Mouse (Mus musculus) E14TG2a.4 (cell line): ENCODE measurements around the gene Arhgap23.

ENCODE experiments used
- H3K27me3 ChIP-seq: 2 replicates; pipeline ENCODE4 v1.6.1; 2014; ENCODE audit warnings: low read length, control low read depth; ENCODE audit not compliant: insufficient read depth
- H3K36me3 ChIP-seq: 2 replicates; pipeline ENCODE4 v1.6.1; 2014; ENCODE audit warnings: low read length, control low read depth; ENCODE audit not compliant: insufficient read depth
- H3K4me1 ChIP-seq: replicated peaks from 2 replicates; pipeline ENCODE4 v1.6.1; 2014; ENCODE audit warnings: low read depth, low read length, control low read depth
- H3K4me3 ChIP-seq: replicated peaks from 2 replicates; pipeline ENCODE4 v1.5.1; 2014; ENCODE audit warnings: mild to moderate bottlenecking, low read length
- H3K9me3 ChIP-seq: 2 replicates; pipeline ENCODE4 v1.6.1; 2014; ENCODE audit warnings: low read length, control low read depth
- CTCF ChIP-seq: conservative IDR thresholded peaks from 2 replicates; pipeline ENCODE4 v1.5.1; 2014; ENCODE audit warnings: low read length
- NANOG ChIP-seq: IDR thresholded peaks from 2 replicates; pipeline ENCODE4 v1.6.1; 2014; ENCODE audit warnings: borderline replicate concordance, low read length, mixed read lengths
- POU5F1 ChIP-seq: IDR thresholded peaks from 2 replicates; pipeline ENCODE4 v1.6.1; 2014; ENCODE audit warnings: low read length, borderline replicate concordance

The Arhgap23 gene

DNA sequence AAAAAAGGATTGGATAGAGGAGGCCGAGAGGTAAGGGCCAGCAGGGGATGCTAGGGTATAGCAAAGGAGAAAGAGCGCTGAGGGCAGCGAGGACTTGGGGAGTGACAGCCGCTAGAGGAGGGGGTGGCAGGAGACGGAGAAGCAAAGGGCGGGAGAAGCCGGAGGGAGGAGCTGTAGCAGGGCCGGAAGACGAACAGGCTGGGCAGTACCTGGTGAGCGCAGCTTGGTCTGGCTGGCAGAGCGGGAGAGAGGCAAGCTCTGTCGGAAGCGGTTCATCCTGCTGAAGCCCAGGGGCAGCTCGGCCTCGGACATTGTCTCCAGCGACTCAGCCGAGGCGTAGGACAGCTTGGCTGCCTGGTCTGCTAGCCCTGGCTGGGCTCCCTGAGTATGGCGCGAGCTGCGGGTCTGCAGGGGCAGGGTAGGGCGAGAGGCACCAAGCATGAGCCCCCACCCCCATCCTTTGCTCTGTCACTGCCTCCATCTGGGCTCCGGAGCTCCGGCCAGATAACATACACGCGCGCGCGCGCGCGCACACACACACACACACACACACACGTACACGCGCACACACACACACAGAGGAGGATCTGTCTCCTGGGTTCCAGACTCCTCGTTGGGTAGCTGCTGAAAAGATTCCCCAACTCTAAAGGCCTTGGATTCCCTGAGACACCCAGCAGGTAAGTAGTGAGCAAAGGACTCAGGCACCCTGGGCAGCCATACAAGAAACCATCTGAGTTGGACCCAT, 121.7 kb downstream of the Arhgap23 start:
- H3K9me3 ChIP-seq: no peaks in the 10 kb centered on the region
- H3K4me1 ChIP-seq: peaks cover 74% of the 10 kb centered on the region
- peaks cover 82% of the 10 kb centered on the region for H3K27me3 ChIP-seq
- TF ChIP-seq NANOG (no peak), CTCF (no peak), POU5F1 (no peak)
- peak overlapping the region; percentile 77 for H3K4me3 ChIP-seq
- no peaks in the 10 kb centered on the region for H3K36me3 ChIP-seq

DNA sequence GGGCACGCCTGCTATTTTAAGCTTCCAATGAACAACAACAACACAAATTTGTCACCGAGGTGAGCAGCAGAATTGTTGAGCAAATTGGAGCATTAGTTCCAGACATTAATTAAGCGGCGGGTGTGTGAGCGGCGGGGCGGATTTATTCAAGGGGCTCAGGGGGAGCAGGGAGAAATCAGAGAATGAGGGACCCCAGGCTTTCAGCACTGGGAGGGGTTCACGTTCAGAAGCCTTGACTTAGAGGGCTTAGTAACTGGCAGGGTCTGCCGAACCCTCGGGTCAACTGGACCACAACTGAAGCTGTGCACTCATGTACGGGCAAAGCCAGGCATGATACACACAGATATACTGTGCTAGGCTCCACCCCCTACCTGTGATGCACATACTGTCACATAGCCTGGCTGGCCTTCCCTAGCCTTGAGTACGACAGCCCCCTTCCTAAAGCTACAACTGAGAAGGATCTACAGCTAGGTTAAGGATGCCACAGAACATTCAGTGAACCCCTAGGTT, 122.3 kb downstream of the Arhgap23 start:
- H3K36me3 ChIP-seq: no peaks in the 10 kb centered on the region
- peaks cover 74% of the 10 kb centered on the region for H3K4me1 ChIP-seq
- peaks cover 81% of the 10 kb centered on the region for H3K27me3 ChIP-seq
- H3K4me3 ChIP-seq: peak overlapping the region; percentile 77
- no peak for TF ChIP-seq CTCF
- 0 out of 2 replicates have a peak, but pooled peaks have one; percentile 38 for TF ChIP-seq NANOG
- no peaks in the 10 kb centered on the region for H3K9me3 ChIP-seq

DNA sequence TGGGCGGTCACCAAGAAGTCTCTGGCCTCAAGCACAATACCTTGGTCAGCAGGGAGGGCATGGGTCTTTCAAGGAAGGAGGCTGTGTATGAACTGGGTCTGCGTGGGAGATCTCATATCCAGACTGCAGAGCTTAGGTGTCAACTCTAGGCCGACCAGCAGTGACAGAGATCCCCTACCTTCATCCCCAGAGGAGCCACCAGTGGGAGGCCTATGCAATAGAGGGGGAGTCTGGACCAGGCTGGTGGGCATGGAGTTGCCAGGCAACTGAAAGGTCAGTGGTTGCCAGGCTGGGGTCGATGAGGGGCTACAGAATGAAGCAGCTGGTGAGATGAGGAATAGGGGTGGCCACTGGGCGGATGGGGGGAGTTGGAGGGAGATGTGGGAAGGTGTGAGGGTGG, 124.3 kb downstream of the Arhgap23 start:
- no peaks in the 10 kb centered on the region for H3K9me3 ChIP-seq
- H3K4me3 ChIP-seq: no peak overlapping the region
- peaks cover 71% of the 10 kb centered on the region for H3K4me1 ChIP-seq
- H3K27me3 ChIP-seq: peaks cover 81% of the 10 kb centered on the region
- TF ChIP-seq CTCF (no peak), POU5F1 (no peak), NANOG (no peak)
- no peaks in the 10 kb centered on the region for H3K36me3 ChIP-seq

DNA sequence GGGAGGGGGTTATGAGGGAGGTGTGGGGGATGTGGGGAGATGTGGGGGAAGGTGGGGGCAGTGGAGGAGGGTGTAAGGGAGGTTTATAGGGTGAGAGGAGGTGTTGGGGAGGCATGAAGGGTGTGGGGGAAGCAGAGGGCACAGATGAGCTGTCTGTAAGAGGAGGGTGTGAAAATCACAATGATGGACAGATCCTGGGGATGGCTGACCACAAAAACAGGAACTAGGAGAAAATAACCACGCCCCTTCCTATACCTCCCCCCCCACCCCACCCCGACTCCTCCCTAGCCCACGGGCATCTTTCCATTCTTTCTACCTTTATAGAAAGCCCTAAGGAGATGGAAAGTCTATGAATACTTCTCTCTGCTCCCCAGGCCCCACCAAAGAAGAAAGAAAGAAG, 124.8 kb downstream of the Arhgap23 start:
- Histone ChIP-seq H3K27me3 (peaks cover 81% of the 10 kb centered on the region), H3K9me3 (no peaks in the 10 kb centered on the region), H3K36me3 (no peaks in the 10 kb centered on the region), H3K4me1 (peaks cover 73% of the 10 kb centered on the region), H3K4me3 (no peak overlapping the region)
- no peak for TF ChIP-seq NANOG
- no peak for TF ChIP-seq POU5F1
- TF ChIP-seq CTCF: no peak

GRCm38 (mm10) chr11:97540604-97541003, 125.3 kb downstream of the Arhgap23 start:
- peaks cover 81% of the 10 kb centered on the region for H3K27me3 ChIP-seq
- no peak overlapping the region for H3K4me3 ChIP-seq
- H3K4me1 ChIP-seq: peaks cover 73% of the 10 kb centered on the region
- no peak for TF ChIP-seq POU5F1
- TF ChIP-seq NANOG: no peak
- no peak for TF ChIP-seq CTCF
- no peaks in the 10 kb centered on the region for H3K36me3 ChIP-seq
- no peaks in the 10 kb centered on the region for H3K9me3 ChIP-seq

DNA sequence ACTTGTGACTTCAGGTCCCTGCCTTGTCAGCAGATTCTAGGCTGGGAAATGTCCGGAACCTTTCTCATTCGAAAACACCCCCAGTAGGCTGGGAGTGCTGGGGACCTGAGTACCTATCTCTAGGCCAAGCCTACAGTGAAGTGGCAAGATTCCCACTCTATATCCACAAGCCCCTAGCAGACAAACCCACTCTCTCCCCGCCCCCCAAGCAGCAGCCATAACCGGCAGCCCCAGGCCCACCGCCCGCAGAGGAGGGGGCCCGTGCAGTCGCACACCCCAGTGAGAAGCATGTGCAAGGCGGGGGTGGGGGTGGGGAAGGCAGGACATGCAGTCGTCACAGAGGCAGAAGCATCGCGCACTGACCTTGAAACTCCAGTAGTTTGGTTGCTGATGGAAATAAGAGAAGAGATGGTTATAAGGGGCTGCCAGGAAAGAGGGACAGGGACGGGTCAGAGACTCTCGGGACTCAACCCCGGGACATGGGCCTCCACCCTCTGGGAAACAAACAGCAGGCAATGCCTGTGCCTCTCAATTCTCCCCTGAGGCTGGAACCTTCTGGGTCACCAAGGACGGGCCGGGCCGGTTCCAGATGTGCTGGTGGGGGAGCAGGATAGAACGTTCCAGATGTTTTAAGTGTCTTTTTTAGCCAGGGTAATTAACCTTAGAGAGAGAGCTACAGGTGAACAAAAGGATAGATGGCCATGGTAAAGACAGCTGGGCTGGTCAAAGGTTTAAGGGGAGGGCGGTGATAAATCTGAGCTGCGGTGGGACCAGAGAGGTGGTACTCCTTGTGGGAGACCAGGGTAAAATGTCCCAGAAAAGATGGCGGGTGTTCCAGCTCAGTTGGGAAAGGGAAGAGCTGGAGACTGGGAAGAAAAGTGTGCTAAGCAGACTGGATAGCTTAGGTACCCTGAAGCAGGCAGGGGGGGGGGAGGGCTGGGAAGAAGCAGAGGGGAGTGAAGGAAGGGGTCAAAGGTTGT, 127.1 kb downstream of the Arhgap23 start:
- TF ChIP-seq POU5F1 (no peak), NANOG (no peak), CTCF (no peak)
- H3K4me1 ChIP-seq: peaks cover 67% of the 10 kb centered on the region
- no peaks in the 10 kb centered on the region for H3K9me3 ChIP-seq
- no peaks in the 10 kb centered on the region for H3K36me3 ChIP-seq
- peak overlapping the region; percentile 54 for H3K4me3 ChIP-seq
- H3K27me3 ChIP-seq: peaks cover 76% of the 10 kb centered on the region

DNA sequence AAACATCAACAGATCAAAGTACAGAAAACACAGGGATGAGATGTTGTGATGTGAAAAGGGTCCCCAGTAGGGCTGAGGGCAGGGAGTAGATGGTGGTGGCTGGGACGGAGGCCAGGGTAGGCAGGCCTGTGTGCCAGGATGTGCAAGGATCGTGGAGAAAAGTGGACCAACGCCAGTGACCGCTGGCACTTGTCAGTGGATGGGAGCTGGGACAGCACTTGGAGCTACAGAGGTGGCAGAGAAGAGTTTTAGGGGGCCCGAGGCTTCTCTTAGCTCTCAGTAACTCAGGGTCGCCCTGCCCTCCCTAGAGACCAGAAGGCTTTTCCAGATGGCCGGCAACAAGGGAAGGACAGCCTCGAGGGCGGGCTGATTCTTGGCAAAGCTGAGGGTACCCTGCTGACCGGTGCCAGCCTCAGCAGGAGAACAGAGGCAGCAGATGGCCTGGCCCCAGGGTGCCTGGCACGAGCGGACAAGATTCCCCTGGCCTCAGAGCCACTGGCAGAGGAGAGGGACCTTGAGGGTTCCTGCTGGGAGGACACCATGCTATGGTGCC, 127.9 kb downstream of the Arhgap23 start:
- Histone ChIP-seq H3K36me3 (no peaks in the 10 kb centered on the region), H3K27me3 (peaks cover 76% of the 10 kb centered on the region), H3K4me3 (peak overlapping the region; percentile 20; the same call in 1 of the 2 replicates), H3K4me1 (peaks cover 69% of the 10 kb centered on the region), H3K9me3 (no peaks in the 10 kb centered on the region)
- no peak for TF ChIP-seq NANOG
- no peak for TF ChIP-seq CTCF
- TF ChIP-seq POU5F1: no peak

- H3K36me3 ChIP-seq: no peaks in the 10 kb centered on the region
- no peaks in the 10 kb centered on the region for H3K9me3 ChIP-seq
- H3K4me3 ChIP-seq: no peak overlapping the region
- H3K27me3 ChIP-seq: peaks cover 79% of the 10 kb centered on the region
- peaks cover 69% of the 10 kb centered on the region for H3K4me1 ChIP-seq
- TF ChIP-seq CTCF: no peak
- TF ChIP-seq POU5F1: no peak
These were observed 128.6 kb downstream of the Arhgap23 start for GRCm38 (mm10) chr11:97543883-97544282.
